Mouse (Mus musculus): ENCODE measurements around the gene Elmsan1. TPM values are rescaled to one million over a fixed set of nuclear protein-coding genes. Genes with fewer than 3 reads are reported as not detected.

Gene Elmsan1
- total RNA-seq, 2 experiments from 2014 or later = 6.9 to 10.9 TPM

GRCm38 (mm10) chr12:84176126-84176769, 42.4 kb downstream of the Elmsan1 start:
- DNase-seq (ENCODE audit: low spot score) = no peak

DNA sequence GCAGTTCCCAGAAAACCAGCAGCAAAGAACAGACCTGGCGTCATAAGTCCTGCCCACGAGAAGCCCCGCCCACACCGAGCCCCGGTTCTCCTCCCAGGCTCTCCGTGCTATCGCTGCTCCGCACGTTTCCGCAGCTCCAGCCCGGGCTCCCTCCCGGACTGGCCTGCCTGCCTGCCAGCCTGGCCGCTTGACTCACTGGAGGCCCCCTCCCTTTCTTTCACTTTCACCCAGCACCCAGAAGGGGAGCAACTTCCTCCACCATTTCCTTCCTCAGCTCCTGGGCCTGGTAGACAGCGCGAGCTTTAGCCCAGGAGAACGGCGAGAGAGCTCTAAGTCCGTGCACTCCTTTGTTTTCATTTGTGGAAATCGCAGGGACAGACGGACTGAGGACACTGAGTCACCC, 43.0 kb downstream of the Elmsan1 start:
- peak; percentile 87 for DNase-seq (ENCODE audit: low spot score)

- DNase-seq (ENCODE audit: low spot score) = peak; percentile 88
Observed at GRCm38 (mm10) chr12:84174871-84175270, 43.8 kb downstream of the Elmsan1 start.

GRCm38 (mm10) chr12:84174190-84174811, 44.4 kb downstream of the Elmsan1 start:
- DNase-seq (ENCODE audit: low spot score) = no peak

GRCm38 (mm10) chr12:84173309-84173915, 45.3 kb downstream of the Elmsan1 start:
- no peak for DNase-seq (ENCODE audit: low spot score)

GRCm38 (mm10) chr12:84172862-84173261, 45.8 kb downstream of the Elmsan1 start:
- DNase-seq (ENCODE audit: low spot score) = no peak

GRCm38 (mm10) chr12:84172216-84172615, 46.5 kb downstream of the Elmsan1 start:
- no peak for DNase-seq (ENCODE audit: low spot score)

GRCm38 (mm10) chr12:84170610-84171009, 48.1 kb downstream of the Elmsan1 start:
- no peak for DNase-seq (ENCODE audit: low spot score)

GRCm38 (mm10) chr12:84165631-84166373, 52.9 kb downstream of the Elmsan1 start:
- no peak for DNase-seq (ENCODE audit: low spot score)

DNA sequence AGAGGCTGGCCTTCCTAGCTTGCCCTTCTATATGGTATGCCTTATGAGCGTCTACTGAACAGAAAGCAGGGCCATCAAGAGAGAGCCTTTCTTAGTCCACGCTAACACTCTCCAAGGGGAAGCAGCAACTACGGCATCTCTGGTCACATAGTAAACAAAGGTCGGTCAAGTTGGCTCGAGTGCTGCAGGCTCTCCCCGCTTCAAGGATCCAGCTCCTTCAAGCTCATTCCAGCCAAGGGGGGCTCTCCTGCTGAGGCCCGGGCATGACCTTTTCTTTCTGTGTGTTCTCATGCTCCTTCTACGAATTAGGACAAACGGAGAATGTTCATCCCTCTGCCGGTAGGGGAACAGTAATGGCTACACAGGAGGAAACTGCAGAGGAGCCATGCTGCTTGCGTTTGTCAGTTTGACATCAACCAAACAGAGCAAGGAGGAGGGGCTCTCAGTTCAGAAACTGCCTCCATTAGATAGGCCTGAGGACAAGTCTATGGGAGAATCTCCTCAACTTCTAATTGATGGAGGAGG, 55.0 kb downstream of the Elmsan1 start:
- DNase-seq (ENCODE audit: low spot score) = no peak

DNA sequence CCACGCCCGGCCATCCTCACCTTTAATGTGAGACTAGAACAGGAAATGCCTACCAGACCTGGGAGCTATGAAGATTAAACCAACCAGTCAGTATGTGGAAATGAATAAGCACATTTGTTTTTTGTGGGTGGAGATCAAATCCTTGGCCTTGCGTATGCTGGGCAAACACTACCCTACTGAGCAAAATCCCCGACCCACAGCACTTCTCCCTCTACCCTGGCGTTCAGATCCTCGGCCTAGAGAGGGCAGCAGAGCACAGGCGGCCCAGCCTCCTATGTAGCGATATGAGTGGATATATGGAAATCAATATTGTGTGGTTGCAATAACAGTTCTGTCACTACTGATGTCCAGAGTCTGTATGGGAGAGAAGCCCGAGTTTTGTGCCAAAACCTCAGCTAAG, 55.5 kb downstream of the Elmsan1 start:
- DNase-seq (ENCODE audit: low spot score) = no peak

DNA sequence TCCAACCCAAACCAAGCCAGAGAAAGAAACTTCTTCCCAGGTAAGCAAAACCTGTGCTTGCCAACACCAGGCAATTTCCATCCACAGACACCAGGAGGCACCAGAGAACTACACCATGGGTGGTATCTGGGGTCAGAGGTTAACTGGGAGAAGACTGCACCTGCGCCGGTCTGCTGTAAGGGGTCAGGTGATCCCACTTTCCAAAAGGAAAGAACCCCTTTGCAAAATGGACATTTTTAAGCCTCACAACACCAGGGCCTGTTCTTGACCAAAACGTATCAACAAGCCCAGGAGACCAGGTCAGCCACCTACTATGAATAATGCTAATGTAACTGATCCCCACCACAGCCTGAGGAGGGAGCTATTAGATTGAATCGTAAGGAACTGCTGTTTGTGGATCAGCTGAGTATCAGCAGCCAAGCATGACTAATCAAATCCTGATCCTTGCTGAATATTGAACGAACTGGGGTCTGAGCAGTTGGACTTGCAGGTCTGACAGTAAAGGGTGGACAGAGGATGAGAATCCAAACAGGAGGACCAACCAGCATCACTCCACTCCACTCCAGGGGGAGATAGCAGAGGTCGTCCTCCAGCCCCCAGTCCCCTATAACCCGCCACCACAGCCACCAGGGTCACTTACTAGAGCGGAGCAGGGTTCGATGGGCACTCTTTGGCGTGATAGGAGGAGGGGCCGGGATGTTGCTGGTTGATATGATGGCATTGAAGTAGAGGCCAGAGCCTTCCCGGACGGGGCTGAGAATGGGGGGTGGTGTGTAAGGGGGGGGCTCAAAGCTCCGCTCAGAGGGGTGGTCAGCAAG, 56.9 kb downstream of the Elmsan1 start:
- no peak for DNase-seq (ENCODE audit: low spot score)

- DNase-seq (ENCODE audit: low spot score) = no peak
Observed at GRCm38 (mm10) chr12:84161116-84161515, 57.6 kb downstream of the Elmsan1 start.

DNA sequence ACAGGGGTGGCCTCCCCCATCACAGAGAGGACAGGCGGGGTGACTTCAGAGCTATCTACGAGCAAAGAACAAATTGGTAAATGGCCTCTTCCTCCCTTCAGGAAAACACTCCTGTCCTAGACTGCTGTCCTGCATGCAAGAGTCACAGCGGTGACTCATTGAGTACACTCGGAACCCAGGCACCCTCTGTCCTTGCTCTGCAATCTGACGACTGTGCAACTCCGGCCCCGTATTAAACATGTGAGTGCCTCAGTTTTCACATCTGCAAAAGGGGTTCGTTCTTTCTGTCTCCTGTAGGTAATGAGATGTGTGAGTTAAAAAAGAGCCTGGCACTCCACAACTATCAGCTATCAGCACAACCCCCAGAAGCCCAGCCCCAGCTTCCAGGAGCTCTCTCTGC, 58.2 kb downstream of the Elmsan1 start:
- DNase-seq (ENCODE audit: low spot score) = no peak

- no peak for DNase-seq (ENCODE audit: low spot score)
Observed at GRCm38 (mm10) chr12:84158156-84158555, 60.5 kb downstream of the Elmsan1 start.

GRCm38 (mm10) chr12:84156210-84156609, 62.5 kb downstream of the Elmsan1 start:
- no peak for DNase-seq (ENCODE audit: low spot score)

DNA sequence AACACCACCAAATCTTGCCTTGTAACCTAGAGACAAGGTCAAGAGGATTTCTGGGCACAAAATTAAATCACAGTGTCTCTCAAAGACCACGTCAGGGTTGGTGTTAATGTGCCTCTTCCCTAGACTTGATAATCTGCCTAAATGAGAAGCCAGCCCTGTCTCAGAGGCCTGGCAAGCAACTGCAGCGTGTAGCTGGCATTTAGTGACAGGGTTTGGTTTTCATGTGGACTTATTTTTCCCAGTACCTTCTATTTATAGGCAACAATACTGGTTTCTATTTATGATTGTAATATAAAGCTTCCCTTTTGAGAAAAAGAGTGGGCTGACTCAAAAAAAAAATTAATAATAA, 63.2 kb downstream of the Elmsan1 start:
- DNase-seq (ENCODE audit: low spot score) = peak; percentile 46

DNA sequence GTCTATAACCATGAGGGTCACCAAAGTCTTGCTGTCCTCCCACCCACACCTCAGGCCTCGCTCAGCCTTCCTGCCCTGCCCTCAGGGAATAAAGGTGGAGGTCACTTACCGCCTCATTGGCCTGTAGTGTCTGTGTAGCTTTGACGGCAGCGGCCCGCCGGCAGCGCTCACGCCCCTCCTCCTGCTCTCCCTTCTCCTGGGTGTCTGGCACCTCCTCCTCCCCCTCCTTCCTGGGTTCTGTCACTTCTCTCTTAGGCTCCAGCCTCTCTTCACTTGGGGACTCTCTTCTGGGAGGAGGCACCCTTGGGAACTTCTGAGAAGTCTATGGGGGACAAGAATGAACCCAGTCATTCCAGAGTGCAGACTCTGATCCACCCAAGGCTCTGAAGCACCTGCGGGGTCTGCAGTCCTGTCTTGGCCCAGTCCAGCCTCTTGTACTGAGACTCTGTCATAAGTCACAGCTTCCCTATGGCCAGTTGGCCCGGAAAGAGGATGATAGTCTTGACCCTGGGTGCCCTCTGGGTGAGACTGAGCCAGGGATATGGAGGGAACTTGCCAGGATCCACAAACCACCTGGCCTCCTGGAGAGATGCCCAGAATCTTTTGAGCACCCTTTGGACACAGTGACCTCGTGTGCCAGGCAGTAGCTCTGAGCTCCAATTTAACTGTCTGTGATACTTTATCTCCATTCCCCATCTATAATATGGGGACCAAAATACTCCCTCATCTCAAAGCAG, 63.7 kb downstream of the Elmsan1 start:
- DNase-seq (ENCODE audit: low spot score) = peak; percentile 91

DNA sequence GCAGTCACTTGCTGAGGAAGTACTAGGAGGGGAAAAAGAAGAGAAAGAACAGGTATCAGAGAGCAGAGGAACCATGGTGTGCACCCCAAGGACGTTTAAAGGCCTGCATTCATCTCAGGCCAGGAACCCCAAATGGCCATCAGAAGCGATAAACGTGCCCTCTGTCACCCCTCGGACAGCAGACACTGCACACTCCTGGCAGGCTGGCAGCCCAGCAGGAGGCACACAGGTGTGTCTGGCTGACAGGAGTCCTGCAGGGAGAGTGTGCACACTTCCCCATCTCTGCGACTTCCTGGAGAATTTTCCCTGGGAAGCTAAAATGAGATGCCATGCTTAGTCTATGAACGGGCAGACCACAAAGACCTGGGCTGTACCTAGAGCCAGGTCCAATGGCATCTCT, 65.3 kb downstream of the Elmsan1 start:
- DNase-seq (ENCODE audit: low spot score) = no peak

GRCm38 (mm10) chr12:84152352-84153190, 66.1 kb downstream of the Elmsan1 start:
- DNase-seq (ENCODE audit: low spot score) = no peak

Measured in gastrocnemius, adult 18-20 months (tissue).